Mouse (Mus musculus) embryonic facial prominence, embryonic 15.5 days (tissue): ENCODE data around the gene Clns1a. TPM values are rescaled to one million over a fixed set of nuclear protein-coding genes. Genes with fewer than 3 reads are reported as not detected.

ENCODE experiments used
- ATAC-seq: fragments of 200-750 bp; cut with Nextera tagmentation; 2 replicates; pipeline ENCODE4 v1.8.0; 2017; ENCODE audit warnings: low read depth, moderate TSS enrichment; ENCODE audit not compliant: insufficient number of reproducible peaks, low FRiP score, low TSS enrichment
- H3K27ac ChIP-seq: fragments of 300-500 bp; sonication (generic); replicated peaks from 2 replicates; pipeline ENCODE4 v1.5.1; 2015; ENCODE audit warnings: mild to moderate bottlenecking, inconsistent platforms
- H3K27me3 ChIP-seq: fragments of 300-500 bp; sonication (generic); 2 replicates; pipeline ENCODE4 v1.6.1; 2015; ENCODE audit warnings: inconsistent platforms
- H3K36me3 ChIP-seq: fragments of 300-500 bp; sonication (generic); 2 replicates; pipeline ENCODE4 v1.6.1; 2015; ENCODE audit warnings: mild to moderate bottlenecking, inconsistent platforms
- H3K4me1 ChIP-seq: fragments of 300-500 bp; sonication (generic); 2 replicates; pipeline ENCODE4 v1.6.1; 2015; ENCODE audit warnings: inconsistent platforms
- H3K4me2 ChIP-seq: fragments of 300-500 bp; sonication (generic); replicated peaks from 2 replicates; pipeline ENCODE4 v1.6.1; 2015; ENCODE audit warnings: mild to moderate bottlenecking, inconsistent platforms
- H3K4me3 ChIP-seq: fragments of 300-500 bp; sonication (generic); replicated peaks from 2 replicates; pipeline ENCODE4 v1.5.1; 2015; ENCODE audit warnings: mild to moderate bottlenecking, inconsistent platforms
- H3K9ac ChIP-seq: fragments of 300-500 bp; sonication (generic); 2 replicates; pipeline ENCODE4 v1.6.1; 2015; ENCODE audit warnings: inconsistent platforms
- H3K9me3 ChIP-seq: fragments of 300-500 bp; sonication (generic); replicated peaks from 2 replicates; pipeline ENCODE4 v1.6.1; 2016; ENCODE audit warnings: inconsistent platforms
- WGBS: fragments of 180-500 bp; shearing (Covaris S2); methylation state at CpG from one replicate; pipeline ENCODE4 v1.1.7; 2015; 5-methylcytosine and 5-hydroxymethylcytosine counted together
- polyA plus RNA-seq: library from polyadenylated mRNA; unstranded; fragments of >200 nt; fragmentation: Nextera tagmentation; extraction: Ambion mirVana; gene quantifications from 2 replicates; pipeline ENCODE4 v1.2.1, GENCODE M21; 2015

Clns1a gene
- polyA plus RNA-seq, 1 experiment from 2014 or later, result 168 TPM

GRCm38 (mm10) chr7:97728666-97729614 is 32.5 kb downstream of the Clns1a start:
- Histone ChIP-seq H3K36me3 (0 out of 2 replicates have a peak, but pooled peaks cover 7% of the 10 kb centered on the region), H3K4me3 (no peak overlapping the region), H3K27me3 (no peaks in the 10 kb centered on the region), H3K4me1 (no peaks in the 10 kb centered on the region), H3K9me3 (no peaks in the 10 kb centered on the region), H3K9ac (no peak overlapping the region), H3K27ac (no peak overlapping the region), H3K4me2 (no peak overlapping the region)
- 64% methylated on average over 14 of the region's 14 CpGs for WGBS
- ATAC-seq, result no peak

DNA sequence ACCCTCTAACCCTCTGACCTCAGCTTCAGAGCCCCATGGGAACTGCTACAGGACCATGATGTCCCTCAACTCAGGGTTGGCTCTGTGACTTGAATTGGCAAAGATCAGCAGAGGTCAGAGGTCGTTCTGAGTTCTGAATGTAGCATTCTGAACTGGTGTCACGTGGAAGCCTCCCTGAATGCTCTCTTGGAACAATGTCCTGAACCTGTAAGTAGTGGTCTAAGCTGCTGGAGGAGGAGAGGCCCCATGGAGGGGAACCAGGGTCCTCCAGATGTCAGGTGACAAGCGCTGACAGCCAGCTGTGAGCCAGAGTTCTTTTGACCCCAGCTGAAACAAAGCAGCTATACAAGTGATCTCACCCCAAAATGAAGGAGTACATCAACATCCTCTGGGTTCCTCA is 34.0 kb downstream of the Clns1a start:
- WGBS, result 60% methylated on average over 3 of the region's 3 CpGs
- no peaks in the 10 kb centered on the region for H3K4me1 ChIP-seq
- H3K36me3 ChIP-seq, result 0 out of 2 replicates have a peak, but pooled peaks cover 3% of the 10 kb centered on the region
- no peak overlapping the region for H3K27ac ChIP-seq
- no peak overlapping the region for H3K9ac ChIP-seq
- H3K9me3 ChIP-seq, result no peaks in the 10 kb centered on the region
- H3K4me2 ChIP-seq, result no peak overlapping the region
- no peak for ATAC-seq
- H3K27me3 ChIP-seq, result no peaks in the 10 kb centered on the region
- H3K4me3 ChIP-seq, result no peak overlapping the region

DNA sequence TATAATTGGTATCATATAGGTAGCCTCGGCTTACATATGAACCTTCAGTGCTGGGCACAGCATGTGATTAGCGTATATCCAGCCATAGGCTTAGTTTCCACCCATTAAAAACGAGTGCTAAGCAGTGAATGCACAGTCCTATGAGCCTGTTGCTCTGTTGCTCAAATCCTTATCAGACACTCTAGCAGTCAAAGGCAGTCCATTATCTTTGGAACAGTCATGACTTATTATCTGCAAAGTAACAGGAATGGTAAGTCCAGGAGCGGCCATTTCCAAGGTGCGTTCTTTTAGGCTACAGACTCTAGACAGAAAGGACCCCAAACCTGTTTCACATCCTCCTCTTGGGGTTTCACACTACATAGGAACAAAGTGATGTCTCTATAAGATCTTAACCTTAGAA is 37.2 kb downstream of the Clns1a start:
- Histone ChIP-seq H3K27ac (no peak overlapping the region), H3K4me2 (no peak overlapping the region), H3K36me3 (no peaks in the 10 kb centered on the region), H3K4me1 (peaks cover 8% of the 10 kb centered on the region; the same call in 1 of the 2 replicates), H3K9me3 (no peaks in the 10 kb centered on the region), H3K9ac (no peak overlapping the region), H3K27me3 (peaks cover 7% of the 10 kb centered on the region; the same call in 1 of the 2 replicates), H3K4me3 (no peak overlapping the region)
- ATAC-seq, result no peak
- 86% methylated on average over 5 of the region's 5 CpGs for WGBS

GRCm38 (mm10) chr7:97735021-97735420 is 38.6 kb downstream of the Clns1a start:
- 83% methylated on average over 8 of the region's 8 CpGs for WGBS
- Histone ChIP-seq H3K27ac (no peak overlapping the region), H3K36me3 (no peaks in the 10 kb centered on the region), H3K9ac (no peak overlapping the region), H3K4me1 (peaks cover 8% of the 10 kb centered on the region; the same call in 1 of the 2 replicates), H3K27me3 (peaks cover 7% of the 10 kb centered on the region; the same call in 1 of the 2 replicates), H3K4me2 (no peak overlapping the region), H3K4me3 (no peak overlapping the region), H3K9me3 (no peaks in the 10 kb centered on the region)
- ATAC-seq, result no peak

- Histone ChIP-seq H3K9ac (no peak overlapping the region), H3K9me3 (no peaks in the 10 kb centered on the region), H3K4me2 (no peak overlapping the region), H3K4me1 (peaks cover 8% of the 10 kb centered on the region; the same call in 1 of the 2 replicates), H3K36me3 (no peaks in the 10 kb centered on the region), H3K27me3 (peaks cover 7% of the 10 kb centered on the region; the same call in 1 of the 2 replicates), H3K4me3 (no peak overlapping the region), H3K27ac (no peak overlapping the region)
- ATAC-seq, result no peak
- 47% methylated on average over 4 of the region's 4 CpGs for WGBS
Observed at GRCm38 (mm10) chr7:97735886-97736420, 39.5 kb downstream of the Clns1a start.

DNA sequence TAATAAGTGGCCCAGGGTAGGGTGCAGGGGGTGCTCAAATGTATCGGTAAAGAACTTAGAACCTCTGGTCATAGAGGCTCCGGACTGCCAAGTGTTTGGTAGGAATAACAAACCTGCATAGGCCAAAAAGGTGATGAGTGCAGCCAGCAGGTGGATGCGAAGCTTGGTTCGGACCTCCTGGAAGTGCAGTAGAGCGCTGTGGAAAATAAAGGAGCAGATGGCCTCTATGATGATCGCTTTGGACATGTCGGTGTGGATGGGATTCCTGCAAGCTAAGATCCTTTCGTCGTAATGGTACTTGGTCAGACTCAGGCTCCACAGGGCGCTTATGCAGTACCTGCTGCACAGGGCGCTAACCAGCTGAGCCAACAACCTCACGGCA is 40.8 kb downstream of the Clns1a start:
- H3K4me2 ChIP-seq, result peak overlapping the region; percentile 83
- H3K9ac ChIP-seq, result peak overlapping the region; percentile 40
- no peaks in the 10 kb centered on the region for H3K9me3 ChIP-seq
- H3K27ac ChIP-seq, result no peak overlapping the region
- WGBS, result 7% methylated on average over 12 of the region's 12 CpGs
- no peaks in the 10 kb centered on the region for H3K36me3 ChIP-seq
- ATAC-seq, result no peak
- peaks cover 7% of the 10 kb centered on the region; the same call in 1 of the 2 replicates for H3K27me3 ChIP-seq
- peak overlapping the region; percentile 64 for H3K4me3 ChIP-seq
- peaks cover 8% of the 10 kb centered on the region; the same call in 1 of the 2 replicates for H3K4me1 ChIP-seq

DNA sequence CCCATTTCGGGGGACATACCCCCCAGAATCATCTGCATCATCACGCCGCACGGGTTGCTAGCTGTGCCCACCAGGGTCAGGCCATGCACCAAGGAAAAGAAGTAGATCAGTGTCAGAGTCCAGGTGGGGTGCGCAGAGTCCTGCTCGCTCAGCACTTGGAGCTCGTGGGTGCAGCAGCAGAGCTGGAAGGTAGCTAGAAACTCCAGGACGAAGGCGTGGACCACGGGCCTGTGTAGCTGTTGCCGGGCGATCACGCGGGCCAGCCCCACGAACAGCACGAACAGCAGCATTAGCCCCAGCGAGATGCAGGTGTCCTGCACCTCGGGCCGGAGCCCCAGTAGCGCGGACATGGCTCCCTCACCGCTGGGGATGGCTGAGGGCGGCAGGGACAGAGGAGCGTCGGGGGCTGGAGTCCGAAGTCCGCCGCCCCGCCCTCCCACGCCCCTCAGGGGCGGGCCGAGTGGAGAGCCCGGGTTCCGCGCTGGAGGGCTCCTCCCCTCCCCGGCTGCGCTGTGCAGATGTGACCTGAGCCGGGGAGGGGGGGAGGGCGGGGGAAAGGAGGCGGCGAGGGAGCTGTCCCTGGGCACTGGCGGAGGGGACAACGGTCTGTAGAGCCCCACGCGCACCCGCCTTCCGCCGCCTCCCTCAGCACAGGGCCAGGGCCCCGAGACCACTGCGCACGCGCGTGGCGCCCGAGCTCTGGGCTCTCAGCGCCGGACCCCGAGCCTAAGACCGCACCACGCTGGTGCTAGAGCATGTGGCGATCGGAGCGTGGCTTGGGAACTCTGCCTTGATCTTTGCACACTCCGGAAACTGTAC is 41.4 kb downstream of the Clns1a start, which contains the start of gene Aqp11:
Gene Aqp11, minus strand, starts transcription at position 652 of the 819 bp plus-strand sequence.
- H3K4me3 ChIP-seq, result peak within 1 kb of the TSS; percentile 64
- peak within 1 kb of the TSS; percentile 40 for H3K9ac ChIP-seq
- peak; percentile 95 for ATAC-seq
- H3K4me2 ChIP-seq, result peak within 1 kb of the TSS; percentile 83
- no peak within 1 kb of the TSS for H3K27ac ChIP-seq
- H3K9me3 ChIP-seq, result no peaks in the 10 kb centered on the region
- H3K36me3 ChIP-seq, result no peaks in the 10 kb centered on the region
- under 1% methylated on average over 54 of the region's 64 CpGs for WGBS
- H3K27me3 ChIP-seq, result peaks cover 7% of the 10 kb centered on the region; the same call in 1 of the 2 replicates
- peaks cover 8% of the 10 kb centered on the region; the same call in 1 of the 2 replicates for H3K4me1 ChIP-seq

DNA sequence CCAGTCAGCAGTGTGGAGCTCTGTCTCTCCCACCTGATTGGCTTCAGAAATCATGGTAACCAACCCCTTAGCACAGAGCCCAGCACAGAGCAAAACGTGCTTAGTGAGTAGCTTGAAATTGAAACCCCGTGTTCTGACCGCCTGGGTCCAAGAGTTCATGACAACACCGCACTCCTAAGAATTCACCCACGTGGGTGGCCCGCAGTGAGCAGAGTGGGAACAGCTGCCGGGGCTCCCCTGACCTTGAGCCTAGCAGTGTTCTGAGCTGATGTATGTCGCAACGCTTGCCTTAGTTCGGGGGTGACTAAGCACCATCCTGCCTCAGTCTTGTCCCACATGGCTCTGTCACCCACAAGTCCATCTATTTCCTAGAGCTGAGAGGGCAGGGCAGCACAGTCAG is 44.5 kb downstream of the Clns1a start:
- Histone ChIP-seq H3K4me2 (no peak overlapping the region), H3K27ac (no peak overlapping the region), H3K4me3 (no peak overlapping the region), H3K27me3 (peaks cover 7% of the 10 kb centered on the region; the same call in 1 of the 2 replicates), H3K4me1 (peaks cover 8% of the 10 kb centered on the region; the same call in 1 of the 2 replicates), H3K36me3 (no peaks in the 10 kb centered on the region), H3K9ac (no peak overlapping the region), H3K9me3 (no peaks in the 10 kb centered on the region)
- WGBS, result 38% methylated on average over 10 of the region's 10 CpGs
- ATAC-seq, result no peak

GRCm38 (mm10) chr7:97741756-97742291 is 45.4 kb downstream of the Clns1a start:
- H3K27me3 ChIP-seq, result peaks cover 7% of the 10 kb centered on the region; the same call in 1 of the 2 replicates
- H3K9me3 ChIP-seq, result no peaks in the 10 kb centered on the region
- ATAC-seq, result no peak
- H3K9ac ChIP-seq, result no peak overlapping the region
- H3K36me3 ChIP-seq, result no peaks in the 10 kb centered on the region
- H3K4me1 ChIP-seq, result peaks cover 8% of the 10 kb centered on the region; the same call in 1 of the 2 replicates
- no peak overlapping the region for H3K4me3 ChIP-seq
- no peak overlapping the region for H3K4me2 ChIP-seq
- WGBS, result 21% methylated on average over 1 of the region's 1 CpGs
- H3K27ac ChIP-seq, result no peak overlapping the region

- H3K9me3 ChIP-seq, result no peaks in the 10 kb centered on the region
- no peak overlapping the region for H3K9ac ChIP-seq
- H3K4me3 ChIP-seq, result no peak overlapping the region
- WGBS, result 7% methylated on average over 3 of the region's 3 CpGs
- H3K4me1 ChIP-seq, result peaks cover 14% of the 10 kb centered on the region
- no peak for ATAC-seq
- no peaks in the 10 kb centered on the region for H3K27me3 ChIP-seq
- no peaks in the 10 kb centered on the region for H3K36me3 ChIP-seq
- 0 out of 2 replicates have a peak overlapping the region, but pooled peaks have one; percentile 12 for H3K4me2 ChIP-seq
- H3K27ac ChIP-seq, result no peak overlapping the region
Observed at GRCm38 (mm10) chr7:97745299-97745698, 48.9 kb downstream of the Clns1a start.
